Mouse (Mus musculus): ENCODE data around the gene Ubl7. TPM values are rescaled to one million over a fixed set of nuclear protein-coding genes. Genes with fewer than 3 reads are reported as not detected.

The Ubl7 gene
- total and polyA plus RNA-seq, 3 experiments, result 24.7 to 81.1 (median 37.3) TPM

- Histone ChIP-seq H3K79me2 (replicated peaks; ENCODE audit: control insufficient read depth, extremely low read depth, insufficient read depth, poor library complexity, severe bottlenecking) (peaks cover 100% of the 10 kb centered on the region), H3K4me1 (ENCODE audit: control insufficient read depth in 1 of 2, insufficient read depth in 2 of 2) (peaks cover 42 to 85% of the 10 kb centered on the region in 2 experiments), H3K4me2 (ENCODE audit: insufficient read depth, low read depth, poor library complexity, severe bottlenecking) (peak overlapping the region; percentile 95), H3K4me3 (replicated peaks in 1 of 3; ENCODE audit: low read depth in 2 of 3, low read length in 2 of 3, poor library complexity in 1 of 3) (peak overlapping the region; percentile 52 to 64 (median 60)), H3K27ac (ENCODE audit: insufficient read depth, low read depth) (peak overlapping the region; percentile 96), H3K9ac (ENCODE audit: insufficient read depth, low read depth) (peak overlapping the region; percentile 89; the same call in 1 of the 2 replicates), H3K36me3 (replicated peaks in 1 of 2; ENCODE audit: control insufficient read depth in 1 of 2, insufficient read depth in 1 of 2, low read length in 1 of 2) (peaks cover 70 to 96% of the 10 kb centered on the region in 2 experiments), H3K9me3 (replicated peaks; ENCODE audit: low read length) (no peaks in the 10 kb centered on the region), H3K27me3 (replicated peaks) (no peaks in the 10 kb centered on the region)
- dilution Hi-C loops (cut with MboI; ENCODE audit: extremely low pct_ligation_motif_present, extremely low pct_unique_long_range_greater_than_20kb, low sequenced_read_pairs) (no loop called here), in situ Hi-C loops (cut with MboI; ENCODE audit: low pct_ligation_motif_present, low pct_unique_long_range_greater_than_20kb, low sequenced_read_pairs) (no loop called here)
- DNase-seq (ENCODE audit: extremely low read depth), result no peak
- peak; percentile 31; the same call in 1 of the 2 replicates for TF ChIP-seq UBTF (IDR thresholded peaks at IDR 0.05; ENCODE audit: low read depth, low read length)
- TF ChIP-seq SMC3 (IDR thresholded peaks at IDR 0.05; ENCODE audit: low read depth, low read length), result no peak
- peak; percentile 17; the same call in 1 of the 2 replicates for TF ChIP-seq TCF12 (IDR thresholded peaks at IDR 0.05; ENCODE audit: low read depth, low read length)
- TF ChIP-seq POLR2AphosphoS2 (IDR thresholded peaks at IDR 0.05; ENCODE audit: low read depth, low read length), result peak; percentile 41; the same call in 1 of the 2 replicates
Measured at GRCm38 (mm10) chr9:57949102-57949704, 38.4 kb downstream of the Ubl7 start.

GRCm38 (mm10) chr9:57949879-57950278 lies 39.1 kb downstream of the Ubl7 start:
- Histone ChIP-seq H3K4me3 (replicated peaks in 1 of 3; ENCODE audit: low read depth in 2 of 3, low read length in 2 of 3, poor library complexity in 1 of 3) (peak overlapping the region; percentile 52 to 64 (median 60)), H3K27me3 (replicated peaks) (no peaks in the 10 kb centered on the region), H3K4me1 (ENCODE audit: control insufficient read depth in 1 of 2, insufficient read depth in 2 of 2) (peaks cover 47 to 87% of the 10 kb centered on the region in 2 experiments), H3K79me2 (replicated peaks; ENCODE audit: control insufficient read depth, extremely low read depth, insufficient read depth, poor library complexity, severe bottlenecking) (peaks cover 100% of the 10 kb centered on the region), H3K27ac (ENCODE audit: insufficient read depth, low read depth) (peak overlapping the region; percentile 96), H3K36me3 (replicated peaks in 1 of 2; ENCODE audit: control insufficient read depth in 1 of 2, insufficient read depth in 1 of 2, low read length in 1 of 2) (peaks cover 69 to 97% of the 10 kb centered on the region in 2 experiments), H3K9ac (ENCODE audit: insufficient read depth, low read depth) (peak overlapping the region; percentile 89), H3K4me2 (ENCODE audit: insufficient read depth, low read depth, poor library complexity, severe bottlenecking) (peak overlapping the region; percentile 95), H3K9me3 (replicated peaks; ENCODE audit: low read length) (no peaks in the 10 kb centered on the region)
- TF ChIP-seq POLR2AphosphoS2 (IDR thresholded peaks at IDR 0.05; ENCODE audit: low read depth, low read length), result no peak
- TF ChIP-seq CHD1 (IDR thresholded peaks at IDR 0.05; ENCODE audit: low read depth, low read length), result no peak
- 0 out of 2 replicates have a peak, but pooled peaks have one; percentile 23 for TF ChIP-seq UBTF (IDR thresholded peaks at IDR 0.05; ENCODE audit: low read depth, low read length)
- no peak for TF ChIP-seq ZNF384 (IDR thresholded peaks at IDR 0.05; ENCODE audit: low read depth, low read length)
- TF ChIP-seq MEF2A (IDR thresholded peaks at IDR 0.05; ENCODE audit: borderline replicate concordance, low read depth, low read length), result peak; percentile 26; the same call in 1 of the 2 replicates
- TF ChIP-seq TCF12 (IDR thresholded peaks at IDR 0.05; ENCODE audit: low read depth, low read length), result 0 out of 2 replicates have a peak, but pooled peaks have one; percentile 21
- TF ChIP-seq ETS1 (conservative IDR thresholded peaks at IDR 0.05; ENCODE audit: low read depth, low read length), result no peak
- 0 out of 2 replicates have a peak, but pooled peaks have one; percentile 47 for TF ChIP-seq ZMIZ1 (IDR thresholded peaks at IDR 0.05; ENCODE audit: low read depth, low read length)
- dilution Hi-C loops (cut with MboI; ENCODE audit: extremely low pct_ligation_motif_present, extremely low pct_unique_long_range_greater_than_20kb, low sequenced_read_pairs), result no loop called here
- no peak for DNase-seq (ENCODE audit: extremely low read depth)
- in situ Hi-C loops (cut with MboI; ENCODE audit: low pct_ligation_motif_present, low pct_unique_long_range_greater_than_20kb, low sequenced_read_pairs), result no loop called here

GRCm38 (mm10) chr9:57950519-57950918 lies 39.7 kb downstream of the Ubl7 start:
- TF ChIP-seq ELF1 (IDR thresholded peaks at IDR 0.05; ENCODE audit: low read depth, low read length) (no peak), SIN3A (IDR thresholded peaks at IDR 0.05; ENCODE audit: low read length) (0 out of 2 replicates have a peak, but pooled peaks have one; percentile 14), UBTF (IDR thresholded peaks at IDR 0.05; ENCODE audit: low read depth, low read length) (peak; percentile 66; the same call in 1 of the 2 replicates), POLR2A (IDR thresholded peaks at IDR 0.05; ENCODE audit: low read depth, low read length) (no peak), E2F4 (IDR thresholded peaks at IDR 0.05; ENCODE audit: insufficient replicate concordance, low read depth, low read length) (no peak), MEF2A (IDR thresholded peaks at IDR 0.05; ENCODE audit: borderline replicate concordance, low read depth, low read length) (no peak)
- in situ Hi-C loops (cut with MboI; ENCODE audit: low pct_ligation_motif_present, low pct_unique_long_range_greater_than_20kb, low sequenced_read_pairs), result no loop called here
- H3K9ac ChIP-seq (ENCODE audit: insufficient read depth, low read depth), result peak overlapping the region; percentile 89
- peaks cover 46 to 86% of the 10 kb centered on the region in 2 experiments for H3K4me1 ChIP-seq (ENCODE audit: control insufficient read depth in 1 of 2, insufficient read depth in 2 of 2)
- peak overlapping the region; percentile 52 to 64 (median 60) for H3K4me3 ChIP-seq (replicated peaks in 1 of 3; ENCODE audit: low read depth in 2 of 3, low read length in 2 of 3, poor library complexity in 1 of 3)
- H3K27ac ChIP-seq (ENCODE audit: insufficient read depth, low read depth), result peak overlapping the region; percentile 96
- peaks cover 100% of the 10 kb centered on the region for H3K79me2 ChIP-seq (replicated peaks; ENCODE audit: control insufficient read depth, extremely low read depth, insufficient read depth, poor library complexity, severe bottlenecking)
- H3K9me3 ChIP-seq (replicated peaks; ENCODE audit: low read length), result no peaks in the 10 kb centered on the region
- no peak for DNase-seq (ENCODE audit: extremely low read depth)
- dilution Hi-C loops (cut with MboI; ENCODE audit: extremely low pct_ligation_motif_present, extremely low pct_unique_long_range_greater_than_20kb, low sequenced_read_pairs), result no loop called here
- peaks cover 69 to 97% of the 10 kb centered on the region in 2 experiments for H3K36me3 ChIP-seq (replicated peaks in 1 of 2; ENCODE audit: control insufficient read depth in 1 of 2, insufficient read depth in 1 of 2, low read length in 1 of 2)
- peak overlapping the region; percentile 95 for H3K4me2 ChIP-seq (ENCODE audit: insufficient read depth, low read depth, poor library complexity, severe bottlenecking)
- no peaks in the 10 kb centered on the region for H3K27me3 ChIP-seq (replicated peaks)
